Mouse (Mus musculus) T-cell, adult 66 days (primary cell): ENCODE data around the gene Dnhd1. TPM values are rescaled to one million over a fixed set of nuclear protein-coding genes. Genes with fewer than 3 reads are reported as not detected.

Source experiments
- total RNA-seq, 2 experiments: library from RNA; stranded (reverse); gene quantifications; 3 replicates in 1 of 2; 4 replicates in 1 of 2; pipeline ENCODE4 v1.2.4; 2023

Gene Dnhd1
- 1 to 10 TPM; 3.6 to 4.8 TPM for total RNA-seq

GRCm38 (mm10) chr7:105650639-105651435 lies at the start of gene Dnhd1:
Gene Dnhd1 (plus strand): TSS chr7:105650827.

DNA sequence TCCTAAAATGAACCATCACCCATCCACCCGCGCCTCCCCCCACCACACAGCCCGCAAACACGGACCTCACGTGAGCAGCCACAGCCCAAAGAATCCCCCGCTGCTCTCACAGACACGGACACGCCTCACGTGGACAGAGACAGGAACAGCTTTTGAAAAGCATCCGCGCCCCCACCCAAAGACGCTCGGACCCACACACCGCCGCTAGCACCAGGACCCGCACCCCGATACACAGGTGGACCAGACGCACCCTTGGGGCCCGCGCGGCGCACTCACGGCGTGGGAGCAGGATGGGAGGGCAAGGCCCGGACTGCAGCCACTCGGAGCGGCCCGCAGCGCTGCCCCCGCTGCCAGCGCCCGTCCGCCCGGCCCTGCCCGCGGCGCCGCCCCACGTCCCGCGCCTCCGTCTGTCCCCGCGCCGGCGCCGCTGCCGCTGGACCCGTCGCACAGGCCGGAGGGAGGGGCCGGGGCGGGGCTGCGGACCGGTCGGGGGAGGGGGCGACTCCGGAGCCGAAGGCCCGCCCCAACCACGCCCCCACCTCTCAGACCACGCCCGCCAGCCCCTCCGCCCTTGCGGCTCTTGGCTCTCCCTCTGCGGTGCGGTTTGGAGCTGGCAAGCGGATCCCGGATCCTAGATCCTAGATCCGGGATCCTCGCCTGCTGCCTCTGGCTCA lies 17.4 kb upstream of the Dnhd1 start, which contains the start of gene Trim3:
Gene Trim3 (minus strand): TSS at position 445 of the 674 bp plus-strand sequence.

DNA sequence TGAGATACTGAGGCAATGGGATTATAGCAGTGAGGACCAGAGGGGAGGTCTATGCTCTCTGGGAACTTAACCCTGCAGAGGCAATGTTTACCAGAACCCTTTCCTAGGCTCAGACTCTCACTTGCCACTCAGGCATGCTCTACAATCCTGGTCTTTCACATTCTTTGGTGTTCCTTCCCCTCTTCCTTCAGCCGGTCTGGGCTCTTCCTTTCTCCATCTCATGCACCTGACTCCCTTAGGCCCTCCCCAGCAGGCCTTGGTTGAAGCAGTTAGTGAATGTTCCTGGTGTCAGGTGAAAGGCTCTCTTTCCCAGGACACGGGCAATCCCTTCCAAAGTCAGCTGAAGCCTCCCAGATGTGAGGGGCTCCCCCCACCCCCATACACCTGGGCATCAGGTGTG lies 10.9 kb upstream of the Dnhd1 start, which contains the start of gene Timm10b:
Gene Timm10b (plus strand): TSS at position 301 of the 400 bp plus-strand sequence.

DNA sequence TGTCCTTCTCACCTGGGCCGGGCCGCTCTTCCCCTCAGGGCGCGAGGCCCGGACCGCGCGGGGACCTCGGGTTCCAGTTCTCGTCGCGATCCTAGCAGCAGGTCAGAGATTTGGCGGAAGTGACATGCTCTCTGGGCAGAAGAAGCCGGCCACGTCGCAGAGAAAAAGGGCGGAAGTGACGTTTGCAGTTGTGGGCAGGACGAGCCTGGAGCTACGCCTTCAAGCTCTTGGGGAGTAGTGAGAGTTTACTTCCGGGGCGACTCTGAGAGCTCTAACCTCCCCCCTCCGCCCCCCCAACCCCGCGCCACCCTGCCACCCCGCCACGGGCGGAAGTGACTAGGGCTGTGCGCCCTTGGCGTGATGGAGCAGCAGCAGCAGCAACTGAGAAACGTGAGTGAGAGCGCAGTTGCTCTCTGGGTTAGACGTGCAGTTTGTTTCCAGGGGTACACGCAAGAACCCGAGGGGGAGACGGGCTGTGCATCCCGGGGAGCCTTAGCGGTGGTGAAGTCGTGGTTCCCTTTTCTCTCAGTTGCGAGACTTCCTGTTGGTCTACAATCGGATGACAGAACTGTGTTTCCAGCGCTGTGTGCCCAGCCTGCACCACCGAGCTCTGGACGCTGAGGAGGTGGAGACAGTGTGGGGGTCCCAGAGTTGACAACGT lies 10.3 kb upstream of the Dnhd1 start, which contains the start of the genes Arfip2 and Gm45799:
Gene Arfip2 (minus strand): TSS at position 184 of the 661 bp plus-strand sequence.
Gene Gm45799 (plus strand): TSS at position 320 of the 661 bp plus-strand sequence.

DNA sequence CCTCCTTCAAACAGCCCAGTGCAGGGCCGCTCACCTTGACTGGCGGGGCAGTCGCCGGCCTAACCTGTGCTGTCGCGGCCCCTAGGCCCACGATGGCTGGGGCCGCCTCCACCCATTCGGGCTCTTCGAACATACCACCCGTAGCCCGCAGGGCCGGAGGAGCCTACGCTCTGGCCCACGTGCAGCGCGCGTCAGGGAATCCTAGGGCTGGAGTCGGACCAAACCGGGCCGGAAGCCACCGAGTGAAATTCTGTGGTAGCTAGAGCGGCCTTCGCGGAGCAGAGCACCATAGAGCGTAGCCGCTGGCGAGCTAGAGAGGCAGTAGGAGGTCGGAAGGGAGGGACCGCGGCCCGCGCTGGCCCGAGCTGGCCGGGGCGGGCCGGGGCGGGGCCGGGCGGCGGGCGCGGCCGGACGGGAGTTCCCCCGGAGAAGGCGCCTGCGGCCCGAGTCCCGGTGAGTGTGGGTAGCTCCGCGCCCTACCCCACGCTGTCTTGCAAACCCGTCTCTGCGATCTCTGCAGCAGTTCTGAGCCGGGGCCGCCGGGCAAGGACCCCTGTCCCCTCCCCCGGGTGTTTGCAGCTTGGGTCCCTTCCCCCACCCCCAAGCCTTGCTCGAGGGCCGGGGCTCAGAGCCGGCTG lies 85.8 kb downstream of the Dnhd1 start, which contains the start of gene Ilk:
Gene Ilk (plus strand): TSS at position 329 of the 638 bp plus-strand sequence.

DNA sequence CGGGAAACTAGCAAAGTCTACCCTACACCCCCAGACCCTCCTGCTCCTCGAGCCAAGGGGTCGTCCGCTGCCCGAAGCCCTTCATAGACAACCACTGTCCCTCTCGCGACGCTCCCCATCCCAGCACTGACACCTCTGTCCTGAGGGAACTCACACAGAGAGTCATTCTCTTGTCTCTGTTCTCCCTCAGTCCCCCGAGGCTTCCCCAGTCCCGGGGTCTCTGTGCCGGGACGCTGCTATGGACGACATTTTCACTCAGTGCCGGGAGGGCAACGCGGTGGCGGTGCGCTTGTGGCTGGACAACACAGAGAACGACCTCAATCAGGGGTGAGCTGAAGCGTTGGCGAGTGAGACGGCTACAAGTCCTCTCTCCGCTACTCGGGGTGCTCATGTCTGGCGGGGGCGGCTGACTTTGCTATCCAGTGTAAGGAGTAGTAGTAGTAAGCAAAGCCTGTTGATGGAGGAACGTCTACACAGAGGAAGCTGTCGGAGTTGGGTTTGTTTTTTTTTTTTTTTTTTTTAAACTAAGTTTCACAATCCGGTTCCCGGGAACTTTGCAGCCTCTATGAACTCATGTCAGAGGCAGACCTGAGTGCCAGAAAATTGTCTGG lies 86.4 kb downstream of the Dnhd1 start, which contains the start of gene Rrp8:
Gene Rrp8 (minus strand): TSS at position 475 of the 611 bp plus-strand sequence.

DNA sequence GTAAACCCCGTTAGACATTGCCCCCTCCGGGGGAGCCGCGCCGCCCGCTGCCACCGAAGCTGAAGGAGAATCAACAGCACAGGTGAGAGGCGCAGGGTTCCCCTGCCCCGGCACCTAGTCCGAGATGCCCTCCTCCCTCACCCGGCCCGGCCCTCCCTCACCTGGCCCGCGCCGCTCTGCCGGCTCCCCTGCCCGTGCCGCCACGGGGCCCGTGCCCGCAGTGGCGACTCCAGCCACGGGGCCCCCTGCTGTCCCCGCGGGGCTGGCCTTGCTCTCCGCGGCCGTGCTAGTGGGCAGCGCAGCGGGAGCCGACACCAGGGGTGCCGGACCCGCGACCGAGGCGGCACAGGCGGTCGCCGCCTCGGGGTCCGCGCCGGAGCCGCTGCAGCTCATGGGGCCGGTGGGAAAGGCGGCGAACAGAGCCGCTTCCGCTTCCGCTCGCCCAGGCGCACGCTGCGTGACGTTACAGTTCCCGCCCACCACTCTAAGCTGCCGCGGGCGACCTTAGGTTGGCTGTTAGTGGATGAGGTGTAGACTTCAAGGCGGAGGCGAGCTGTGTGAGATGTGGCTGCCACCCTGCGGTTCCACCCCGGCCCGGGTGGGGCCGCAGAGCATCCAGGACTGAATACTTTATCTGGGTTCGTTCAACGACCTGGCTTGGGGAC lies 93.4 kb downstream of the Dnhd1 start, which contains the start of gene Taf10:
Gene Taf10 (minus strand): TSS at position 436 of the 665 bp plus-strand sequence.

GRCm38 (mm10) chr7:105751491-105752433 lies 101.1 kb downstream of the Dnhd1 start, which contains the start of gene Tpp1:
Gene Tpp1 (minus strand): TSS chr7:105752235.

Other genes with a start within 250 kb of the Dnhd1 start
- not detected for gene Cnga4, start 246.3 kb upstream of the Dnhd1 start, total RNA-seq
- not detected for gene Cckbr, start 225.1 kb upstream of the Dnhd1 start, total RNA-seq
- gene Cavin3, start 168.5 kb upstream of the Dnhd1 start, total RNA-seq: not detected
- 10 to 100 TPM; 26.7 to 29.7 TPM for gene Smpd1, start 96.5 kb upstream of the Dnhd1 start, total RNA-seq
- gene Apbb1, start 69.2 kb upstream of the Dnhd1 start, total RNA-seq: 1 to 10 TPM; 1.8 to 3.5 TPM
- under 1 TPM in 1 of 2 experiments, not detected in 1; 0.68 TPM for gene Hpx, start 50.7 kb upstream of the Dnhd1 start, total RNA-seq
- gene Trim3, start 17.3 kb upstream of the Dnhd1 start, total RNA-seq: 10 to 100 TPM; 18.9 to 26.6 TPM
- gene Timm10b, start 10.8 kb upstream of the Dnhd1 start, total RNA-seq: 10 to 100 TPM; 59.1 to 76.5 TPM
- gene Arfip2, start 10.4 kb upstream of the Dnhd1 start, total RNA-seq: 10 to 100 TPM; 28.0 to 31.3 TPM
- gene Gm45799, start 10.3 kb upstream of the Dnhd1 start, total RNA-seq: 10 to 100 TPM; 10.9 to 13.8 TPM
- gene Ilk, start 85.8 kb downstream of the Dnhd1 start, total RNA-seq: 100 to 1,000 TPM in 1 of 2 experiments, 10 to 100 TPM in 1; 99.7 to 101 TPM
- gene Rrp8, start 86.6 kb downstream of the Dnhd1 start, total RNA-seq: 10 to 100 TPM; 22.6 to 24.7 TPM
- 100 to 1,000 TPM; 212 to 221 TPM for gene Taf10, start 93.5 kb downstream of the Dnhd1 start, total RNA-seq
- 10 to 100 TPM; 46.4 to 53.8 TPM for gene Tpp1, start 101.4 kb downstream of the Dnhd1 start, total RNA-seq
- under 1 TPM in 1 of 2 experiments, not detected in 1; 0.20 TPM for gene Dchs1, start 136.8 kb downstream of the Dnhd1 start, total RNA-seq
- gene Mrpl17, start 160.3 kb downstream of the Dnhd1 start, total RNA-seq: 10 to 100 TPM; 39.7 to 55.9 TPM